Mouse (Mus musculus): ENCODE measurements at regions not wholly inside any gene's neighbourhood (a gene's known extent, or its start where the extent isn't known, plus 50 kb on each side); places are given as distances from the start of the nearest gene placed in this dataset.

GRCm38 (mm10) chr16:93353971-93354370, 249.9 kb downstream of the Setd4 start:
- TF ChIP-seq POLR2A (IDR thresholded peaks at IDR 0.05; ENCODE audit: low read depth, low read length) (no peak), CTCF (conservative IDR thresholded peaks at IDR 0.05; ENCODE audit: insufficient read depth, insufficient read length, low read depth, low read length) (no peak)

All from kidney, adult 2 months (tissue).